Mouse (Mus musculus): ENCODE results near the gene Poc1a.

Gene Poc1a

DNA sequence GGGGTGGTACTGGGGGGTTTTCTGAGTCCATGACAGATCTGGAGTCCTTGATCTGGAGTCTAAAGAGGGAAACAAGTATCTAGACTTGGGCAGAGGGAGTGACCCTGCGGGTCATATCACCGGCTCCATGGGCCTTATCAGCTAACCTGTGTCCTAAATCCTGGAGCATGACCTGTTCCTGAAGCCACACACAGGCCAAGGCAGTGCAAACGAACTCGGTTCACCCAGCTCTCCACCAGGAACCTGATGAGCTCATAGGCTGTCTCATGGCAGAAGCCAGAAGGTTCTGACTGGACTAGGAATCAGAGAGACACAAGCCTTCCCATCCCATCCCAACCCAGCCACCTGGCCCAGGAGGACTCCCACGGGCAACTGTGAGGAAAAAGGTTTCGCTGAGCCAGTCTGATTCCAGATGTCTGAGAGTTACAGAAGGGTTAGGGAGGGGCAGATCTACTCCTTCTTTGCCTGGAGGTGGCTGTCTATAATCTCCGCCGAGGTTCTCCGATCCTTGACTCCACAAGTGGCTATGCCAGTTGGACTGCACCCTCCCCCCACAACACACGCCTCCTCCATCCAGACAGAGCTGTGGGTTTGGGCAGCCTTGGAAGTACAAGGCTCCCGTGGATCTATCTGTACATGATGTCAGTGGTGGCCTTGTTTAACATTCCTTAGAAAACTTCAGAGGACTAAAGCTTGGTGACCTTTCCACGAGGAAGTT, 15.3 kb upstream of the Poc1a start:
- DNase-seq (ENCODE audit: low read depth), result no peak

GRCm38 (mm10) chr9:106266936-106267657, 13.8 kb upstream of the Poc1a start:
- no peak for DNase-seq (ENCODE audit: low read depth)

DNA sequence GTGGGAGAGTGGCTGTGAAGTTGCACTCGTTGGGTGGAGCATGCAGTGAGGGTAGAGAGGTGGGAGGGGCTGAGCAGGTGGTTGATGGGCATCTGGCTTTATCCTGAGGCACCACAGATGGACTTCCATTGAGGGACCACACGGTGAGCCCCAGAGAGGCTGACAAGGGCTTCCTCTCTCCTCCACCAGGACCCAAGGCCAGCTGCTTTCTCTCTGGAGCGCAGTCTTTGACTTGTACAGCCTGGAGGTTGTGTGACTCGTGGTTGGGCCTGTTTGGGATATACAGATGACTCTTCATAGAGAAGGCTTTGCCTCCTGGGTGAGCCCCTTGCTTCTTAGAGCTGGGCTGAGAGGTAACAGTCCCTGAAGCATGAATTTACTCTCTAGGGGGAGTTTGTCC, 12.4 kb upstream of the Poc1a start:
- DNase-seq (ENCODE audit: low read depth), result no peak

- DNase-seq (ENCODE audit: low read depth), result no peak
These were observed 11.6 kb upstream of the Poc1a start for GRCm38 (mm10) chr9:106269076-106269788.

DNA sequence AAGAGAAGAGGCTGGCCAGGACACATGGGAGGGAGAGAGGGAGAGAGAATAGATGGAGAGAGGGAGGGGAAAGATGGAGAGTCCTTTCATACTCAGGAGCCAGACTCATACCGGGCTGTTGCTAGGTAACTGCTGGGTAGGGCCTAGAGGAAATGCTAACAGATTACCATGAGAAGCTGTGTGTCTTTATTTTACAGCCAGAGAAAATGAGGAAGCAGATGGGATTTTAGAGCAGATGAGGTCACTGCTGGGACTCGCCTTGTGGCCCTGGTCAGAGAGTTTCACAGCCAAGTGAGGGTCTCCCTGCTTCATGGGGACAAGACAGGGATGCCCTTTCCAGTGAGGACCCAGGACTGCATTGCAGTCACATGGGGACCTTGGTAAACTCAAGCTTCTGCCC, 11.0 kb upstream of the Poc1a start:
- no peak for DNase-seq (ENCODE audit: low read depth)

DNA sequence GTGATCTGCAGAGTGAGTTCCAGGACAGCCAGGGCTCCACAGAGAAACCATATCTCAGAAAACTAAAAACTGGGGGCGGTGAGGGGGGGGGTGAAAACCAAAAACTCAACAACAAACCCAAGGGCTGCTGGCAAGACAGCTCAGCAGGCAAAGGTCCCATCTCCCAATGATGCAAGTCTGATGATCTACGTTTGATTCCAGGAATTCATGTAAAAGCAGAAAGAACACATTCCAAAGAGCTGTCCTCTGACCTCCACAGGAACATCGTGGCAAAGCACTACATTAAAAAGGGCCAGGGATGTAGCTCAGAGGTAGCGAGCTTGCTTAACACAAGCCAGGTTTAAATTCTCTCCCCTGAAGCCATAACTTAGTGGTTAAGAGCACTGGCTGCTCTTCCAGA, 10.2 kb upstream of the Poc1a start:
- no peak for DNase-seq (ENCODE audit: low read depth)

DNA sequence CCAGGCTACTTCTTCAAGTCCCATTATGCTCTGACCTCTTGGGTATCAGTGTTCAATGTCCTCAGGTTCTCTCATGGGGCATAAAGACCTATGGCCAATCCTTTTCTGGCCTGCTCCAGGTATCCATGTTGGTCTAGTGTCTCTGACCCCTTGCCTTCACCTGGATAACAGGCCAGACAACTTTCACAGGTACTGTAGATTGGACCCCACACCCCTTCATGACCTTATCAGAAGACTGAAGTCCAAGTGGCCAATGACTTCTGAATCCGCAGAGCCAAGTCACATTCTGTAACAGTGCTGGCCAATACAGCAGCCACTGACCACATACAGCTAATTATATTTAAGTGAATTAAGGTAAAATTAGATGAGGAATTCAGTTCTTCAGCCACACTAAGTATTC, 8.6 kb upstream of the Poc1a start:
- DNase-seq (ENCODE audit: low read depth), result no peak

- DNase-seq (ENCODE audit: low read depth), result no peak
These were observed 7.6 kb upstream of the Poc1a start for GRCm38 (mm10) chr9:106273276-106273675.

- DNase-seq (ENCODE audit: low read depth), result no peak
These were observed 7.1 kb upstream of the Poc1a start for GRCm38 (mm10) chr9:106273791-106274190.

- DNase-seq (ENCODE audit: low read depth), result no peak
These were observed 6.1 kb upstream of the Poc1a start for GRCm38 (mm10) chr9:106274652-106275180.

DNA sequence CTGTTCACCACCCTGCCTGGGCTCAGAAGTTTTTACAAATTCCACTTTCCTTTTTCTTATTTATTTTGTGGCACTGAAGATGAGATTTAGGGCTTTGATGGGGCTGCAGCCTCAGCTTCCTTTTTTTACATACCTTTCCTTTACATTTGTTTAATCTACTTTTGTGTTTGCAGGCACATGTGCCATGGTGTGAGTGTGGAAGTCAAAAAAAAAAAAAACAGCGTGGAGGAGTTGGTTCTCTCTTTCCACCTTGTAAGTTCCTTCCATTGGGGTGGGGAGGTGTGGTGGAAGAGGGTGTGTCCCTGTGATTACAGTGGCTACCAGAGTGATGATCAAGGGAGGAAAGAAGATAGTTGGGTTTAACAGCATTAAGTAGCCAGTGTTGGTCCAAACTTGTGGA, 5.1 kb upstream of the Poc1a start:
- DNase-seq (ENCODE audit: low read depth), result no peak

DNA sequence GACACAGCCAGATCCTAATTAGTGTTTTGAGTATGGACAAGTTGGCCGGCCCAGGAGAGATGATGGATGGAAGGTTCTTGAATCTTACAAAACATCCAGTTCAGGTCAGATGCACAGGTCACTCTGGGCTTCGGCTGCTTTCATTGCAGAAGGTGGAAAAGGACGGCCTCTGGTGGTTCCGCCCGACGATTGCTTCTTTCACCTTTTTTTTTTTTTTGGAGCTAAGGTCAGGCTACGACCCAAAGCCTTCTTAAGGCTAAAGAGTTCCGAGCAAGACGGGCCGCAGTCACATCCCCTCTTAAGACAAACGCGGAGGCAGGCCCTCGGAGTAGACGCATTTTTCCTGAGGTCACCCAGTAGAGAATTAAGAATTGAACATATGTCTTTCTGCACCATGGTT, 475 bp upstream of the Poc1a start:
- DNase-seq (ENCODE audit: low read depth), result peak; percentile 63

GRCm38 (mm10) chr9:106282024-106282423, 1.2 kb downstream of the Poc1a start:
- no peak for DNase-seq (ENCODE audit: low read depth)

DNA sequence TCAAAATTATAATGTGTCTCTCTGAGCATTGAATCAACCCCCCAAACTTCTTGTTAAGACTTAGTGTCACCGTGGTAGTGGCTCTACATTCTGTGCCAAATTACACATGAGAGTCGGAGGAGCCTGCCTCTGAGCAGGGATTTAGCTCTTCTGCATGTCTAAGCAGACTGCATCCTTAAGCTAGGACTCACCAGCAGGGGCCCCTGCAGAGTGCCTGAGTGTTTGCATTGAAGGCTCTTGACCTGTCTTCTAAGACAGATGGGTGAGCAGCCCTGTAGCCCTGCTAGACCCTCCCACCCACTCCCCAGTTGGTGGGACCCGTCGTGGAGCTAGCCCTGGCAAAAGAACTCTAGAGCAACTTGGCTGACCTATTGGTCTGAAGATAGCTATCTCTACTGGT, 6.3 kb downstream of the Poc1a start:
- no peak for DNase-seq (ENCODE audit: low read depth)

- DNase-seq (ENCODE audit: low read depth), result peak; percentile 30
These were observed 8.0 kb downstream of the Poc1a start for GRCm38 (mm10) chr9:106288864-106289263.

- DNase-seq (ENCODE audit: low read depth), result no peak
These were observed 9.0 kb downstream of the Poc1a start for GRCm38 (mm10) chr9:106289841-106290240.

DNA sequence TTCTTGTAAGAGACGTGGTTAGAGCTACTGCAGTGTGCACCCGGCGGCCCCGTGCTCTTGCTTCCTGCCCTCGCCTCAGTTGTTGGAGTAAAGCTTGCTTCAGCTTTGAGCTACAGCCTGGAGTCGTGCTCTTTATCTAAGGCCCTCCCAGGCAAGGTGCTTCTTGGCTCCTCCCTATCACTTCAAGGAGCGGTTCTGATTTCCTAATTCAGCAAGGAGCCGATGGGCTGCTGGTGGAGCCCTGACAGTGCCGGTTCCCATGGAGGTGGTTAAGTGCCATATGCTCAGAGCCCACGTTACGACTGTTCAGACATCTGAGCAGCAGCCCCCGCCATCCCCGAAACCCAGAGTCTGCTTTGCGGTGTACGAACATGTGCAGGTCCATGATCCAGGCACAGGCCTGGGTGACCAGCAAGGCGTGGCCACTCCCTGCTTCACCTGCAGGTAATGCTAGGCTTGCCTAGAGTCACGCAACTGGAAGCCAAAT, 9.8 kb downstream of the Poc1a start:
- no peak for DNase-seq (ENCODE audit: low read depth)

GRCm38 (mm10) chr9:106293569-106294156, 12.8 kb downstream of the Poc1a start:
- DNase-seq (ENCODE audit: low read depth), result no peak

- no peak for DNase-seq (ENCODE audit: low read depth)
These were observed 15.8 kb downstream of the Poc1a start for GRCm38 (mm10) chr9:106296637-106297174.

DNA sequence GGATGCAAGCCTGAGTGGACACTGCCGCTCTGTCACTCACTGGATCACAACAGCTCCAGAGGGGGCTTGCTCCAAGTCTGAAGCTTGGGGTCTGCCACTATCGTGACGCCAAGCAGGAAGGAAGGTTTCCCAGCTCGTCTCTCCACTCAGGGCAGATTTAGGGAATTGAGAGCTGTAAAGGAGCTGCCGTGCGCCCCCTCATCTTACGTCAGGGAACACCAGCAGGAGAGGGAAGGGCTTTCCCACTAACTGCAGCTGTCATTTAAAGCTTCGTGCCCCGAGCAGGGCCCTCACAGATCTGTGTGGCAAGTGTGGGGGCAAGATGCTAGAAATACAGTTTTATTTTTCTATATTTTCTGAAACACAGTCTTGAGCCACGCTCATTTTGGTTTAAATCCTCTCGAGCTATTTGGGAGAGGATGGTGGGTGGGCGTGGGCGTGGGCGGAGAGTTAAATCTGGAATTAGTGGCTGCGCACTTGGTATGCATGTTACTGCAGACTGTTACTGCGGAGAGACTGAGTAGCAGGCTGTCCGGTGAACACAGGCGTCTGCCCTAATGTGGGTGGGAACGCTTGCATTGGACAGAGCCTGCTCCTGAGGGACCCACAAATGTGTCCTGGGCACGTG, 19.4 kb downstream of the Poc1a start:
- no peak for DNase-seq (ENCODE audit: low read depth)

DNA sequence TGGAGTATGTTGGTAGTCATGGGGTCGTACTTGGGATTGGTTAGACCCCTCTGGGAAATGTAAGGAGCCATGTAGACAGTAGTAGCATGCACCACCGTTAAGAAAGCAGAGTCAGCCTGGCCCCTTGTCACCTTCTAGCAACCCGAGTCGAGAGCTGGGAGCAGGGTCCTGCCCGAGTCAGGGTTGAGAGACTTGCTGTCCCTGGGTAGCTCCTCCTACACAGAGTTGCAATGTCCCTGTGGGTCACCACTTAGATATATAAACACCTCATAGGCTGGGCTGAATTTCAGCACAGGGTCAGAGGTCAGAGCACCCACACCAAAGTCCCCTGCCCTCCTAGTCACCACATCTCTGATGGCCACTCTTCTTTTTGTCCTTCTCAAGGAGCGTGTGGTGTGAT, 20.1 kb downstream of the Poc1a start:
- DNase-seq (ENCODE audit: low read depth), result no peak

Data from fibroblast of lung, adult 2 months (primary cell).